Mouse (Mus musculus): ENCODE measurements around the gene Kif2c. TPM values are rescaled to one million over a fixed set of nuclear protein-coding genes. Genes with fewer than 3 reads are reported as not detected.

Gene Kif2c
- polyA plus RNA-seq, 1 experiment from 2014 or later = 12.9 TPM

DNA sequence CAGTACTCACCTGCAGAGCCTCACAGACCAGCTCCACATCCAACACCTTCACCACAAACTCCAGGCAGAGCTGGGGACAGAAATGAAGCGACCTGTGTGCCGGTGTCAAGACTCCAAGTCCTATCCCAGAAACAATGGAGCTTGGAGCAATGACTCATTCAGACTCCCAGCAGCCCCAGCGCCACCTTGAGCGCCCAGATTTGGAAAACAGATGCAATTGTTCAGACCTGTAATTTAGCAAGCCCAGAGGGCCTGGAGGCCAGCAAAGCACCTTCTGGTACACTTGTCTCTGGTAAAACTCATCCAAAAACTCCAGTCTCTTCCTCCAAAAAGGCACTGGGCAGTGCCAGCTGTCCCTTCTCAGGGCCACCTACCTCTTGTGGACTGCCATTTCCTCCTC is 60.2 kb downstream of the Kif2c start:
- 87% methylated on average over 4 of the region's 4 CpGs for WGBS
- no peak overlapping the region for H3K27ac ChIP-seq (replicated peaks)
- H3K36me3 ChIP-seq = no peaks in the 10 kb centered on the region
- H3K9me3 ChIP-seq = no peaks in the 10 kb centered on the region
- H3K4me2 ChIP-seq = no peak overlapping the region
- H3K4me1 ChIP-seq (replicated peaks) = peaks cover 32% of the 10 kb centered on the region
- H3K27me3 ChIP-seq = no peaks in the 10 kb centered on the region
- ATAC-seq (ENCODE audit: low FRiP score, low read depth) = no peak
- no peak overlapping the region for H3K9ac ChIP-seq
- no peak overlapping the region for H3K4me3 ChIP-seq

DNA sequence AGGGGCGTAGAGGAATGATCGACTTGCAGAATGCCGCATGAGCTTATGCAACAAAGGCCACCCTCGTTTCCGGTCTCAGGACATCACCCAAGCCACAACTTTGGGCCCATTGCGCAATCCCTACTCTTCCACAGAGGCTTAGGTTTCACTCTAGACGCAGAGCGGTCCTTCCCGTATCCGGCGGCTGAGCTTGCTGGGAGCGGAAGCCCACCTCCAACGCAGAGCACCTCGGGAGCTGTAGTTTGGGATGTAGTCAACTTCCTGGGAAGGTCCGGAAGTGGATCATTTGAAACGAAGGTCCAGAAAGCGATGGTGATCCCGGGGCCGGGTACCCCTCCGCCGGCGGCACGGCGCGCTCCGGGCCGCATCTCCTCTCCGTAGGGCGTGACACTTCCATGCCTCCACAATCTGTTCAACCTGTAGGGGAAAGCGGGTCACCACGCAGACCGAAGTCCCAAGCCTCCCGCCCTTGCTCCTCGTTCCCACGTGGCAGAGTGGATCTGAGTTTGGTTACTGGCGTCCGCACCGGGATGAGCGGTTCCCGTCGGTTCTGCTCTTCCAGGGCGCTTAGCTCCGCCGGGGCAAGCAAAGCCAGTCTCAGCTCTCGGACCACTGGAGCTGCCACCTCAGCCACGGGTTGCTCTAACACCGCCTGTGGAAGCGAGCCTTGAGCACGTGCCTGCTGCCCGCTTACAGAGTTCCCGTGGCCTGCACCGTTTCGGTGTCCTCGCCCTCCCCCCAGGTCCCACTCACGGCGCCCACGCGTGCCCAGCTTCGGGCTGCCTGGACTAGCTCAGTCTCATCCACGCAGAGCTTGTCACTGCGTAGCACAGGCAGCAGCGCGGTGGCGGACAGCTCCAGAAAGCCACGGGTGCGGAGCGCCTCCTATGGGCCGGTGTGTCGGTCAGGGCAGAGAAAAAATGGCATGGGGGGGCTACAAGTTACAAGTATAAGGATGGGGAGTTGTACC is 61.7 kb downstream of the Kif2c start:
- ATAC-seq (ENCODE audit: low FRiP score, low read depth) = peak; percentile 95
- Histone ChIP-seq H3K9me3 (no peaks in the 10 kb centered on the region), H3K4me1 (replicated peaks) (peaks cover 29% of the 10 kb centered on the region), H3K36me3 (no peaks in the 10 kb centered on the region), H3K4me3 (peak overlapping the region; percentile 82), H3K27me3 (no peaks in the 10 kb centered on the region), H3K9ac (peak overlapping the region; percentile 84), H3K4me2 (peak overlapping the region; percentile 100), H3K27ac (replicated peaks) (peak overlapping the region; percentile 93)
- WGBS = under 1% methylated on average over 69 of the region's 69 CpGs

- ATAC-seq (ENCODE audit: low FRiP score, low read depth) = no peak; the same call in 1 of the 2 replicates
These were observed 62.4 kb downstream of the Kif2c start for GRCm38 (mm10) chr4:117120052-117120444.

DNA sequence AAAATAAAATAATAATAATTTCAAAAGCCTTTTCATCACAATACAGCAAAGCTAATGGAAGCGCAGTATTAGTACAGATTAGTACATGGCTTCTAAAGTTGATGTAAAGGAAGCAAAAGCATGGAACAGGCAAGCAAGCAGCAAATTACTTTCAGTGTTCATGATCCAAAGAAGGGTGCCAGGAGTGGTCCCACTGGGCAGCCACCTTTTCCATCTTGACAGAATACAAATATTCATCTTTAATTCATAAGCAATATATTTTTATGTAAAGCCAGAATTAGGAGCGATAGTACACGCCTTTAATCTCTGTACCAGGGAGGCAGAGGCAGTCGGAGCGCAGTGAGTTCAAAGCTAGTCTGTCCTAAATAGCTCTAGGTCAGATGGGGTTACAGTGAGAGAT is 62.8 kb downstream of the Kif2c start:
- H3K9ac ChIP-seq = peak overlapping the region; percentile 84
- H3K4me2 ChIP-seq = peak overlapping the region; percentile 100
- peak overlapping the region; percentile 93 for H3K27ac ChIP-seq (replicated peaks)
- peaks cover 4% of the 10 kb centered on the region; the same call in 1 of the 2 replicates for H3K36me3 ChIP-seq
- no peaks in the 10 kb centered on the region for H3K27me3 ChIP-seq
- peak overlapping the region; percentile 82 for H3K4me3 ChIP-seq
- ATAC-seq (ENCODE audit: low FRiP score, low read depth) = no peak
- WGBS = 80% methylated on average over 5 of the region's 5 CpGs
- H3K4me1 ChIP-seq (replicated peaks) = peaks cover 18% of the 10 kb centered on the region
- no peaks in the 10 kb centered on the region for H3K9me3 ChIP-seq

More at GRCm38 (mm10) chr4:117120052-117120444, 62.4 kb downstream of the Kif2c start:
- Histone ChIP-seq H3K4me3 (peak overlapping the region; percentile 82), H3K4me1 (replicated peaks) (peaks cover 22% of the 10 kb centered on the region), H3K9me3 (no peaks in the 10 kb centered on the region), H3K27me3 (no peaks in the 10 kb centered on the region), H3K4me2 (peak overlapping the region; percentile 100), H3K27ac (replicated peaks) (peak overlapping the region; percentile 93), H3K36me3 (0 out of 2 replicates have a peak, but pooled peaks cover under 1% of the 10 kb centered on the region), H3K9ac (peak overlapping the region; percentile 84)
- 5% methylated on average over 10 of the region's 10 CpGs for WGBS

DNA sequence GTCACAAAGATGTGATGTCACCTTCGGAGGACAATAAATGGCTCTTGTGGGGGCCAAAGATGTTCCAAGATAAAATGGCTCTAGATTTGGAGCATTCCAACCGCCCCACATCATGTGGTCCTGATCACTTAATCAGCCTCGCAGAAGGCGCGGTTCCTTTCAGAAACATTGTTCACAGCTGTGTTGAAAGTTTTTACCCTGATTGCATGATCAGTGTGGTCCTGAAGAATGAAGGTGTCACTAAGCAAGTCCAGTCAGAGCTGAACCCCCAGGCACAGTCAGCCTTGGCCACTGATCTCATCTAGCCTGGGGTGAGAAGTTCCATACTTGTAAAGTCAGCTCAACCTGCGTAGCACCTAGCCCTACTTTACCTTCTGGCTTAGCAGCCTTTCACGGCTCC is 64.5 kb downstream of the Kif2c start:
- Histone ChIP-seq H3K4me3 (no peak overlapping the region), H3K27me3 (no peaks in the 10 kb centered on the region), H3K9ac (no peak overlapping the region), H3K4me1 (replicated peaks) (peaks cover 14% of the 10 kb centered on the region), H3K9me3 (no peaks in the 10 kb centered on the region), H3K27ac (replicated peaks) (no peak overlapping the region), H3K36me3 (peaks cover 11% of the 10 kb centered on the region; the same call in 1 of the 2 replicates), H3K4me2 (no peak overlapping the region)
- no peak for ATAC-seq (ENCODE audit: low FRiP score, low read depth)
- 96% methylated on average over 7 of the region's 7 CpGs for whole genome bisulfite sequencing

DNA sequence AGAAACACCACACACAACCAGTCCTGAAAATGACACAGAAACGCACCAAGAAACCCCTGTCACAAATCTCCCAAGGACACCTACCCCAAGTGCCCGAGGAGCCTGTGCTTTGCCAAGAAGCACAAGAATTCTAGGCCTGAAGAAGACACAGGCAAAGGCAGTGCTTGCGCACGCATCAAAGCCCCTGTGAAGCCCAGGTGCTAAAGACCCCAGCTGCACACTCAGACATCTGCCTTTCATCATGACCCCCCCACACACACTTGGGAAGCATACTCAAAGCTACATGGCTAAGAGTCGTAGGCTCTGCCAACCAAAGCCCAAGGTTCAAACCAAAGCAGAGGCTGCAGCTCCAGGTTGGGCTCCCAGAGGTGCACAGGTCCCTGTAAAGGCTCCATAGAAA is 66.8 kb downstream of the Kif2c start:
- Histone ChIP-seq H3K27ac (replicated peaks) (no peak overlapping the region), H3K9me3 (no peaks in the 10 kb centered on the region), H3K9ac (no peak overlapping the region), H3K4me2 (no peak overlapping the region), H3K36me3 (peaks cover 26% of the 10 kb centered on the region), H3K4me3 (no peak overlapping the region), H3K27me3 (no peaks in the 10 kb centered on the region), H3K4me1 (replicated peaks) (peaks cover 7% of the 10 kb centered on the region)
- WGBS = 87% methylated on average over 5 of the region's 5 CpGs
- no peak for ATAC-seq (ENCODE audit: low FRiP score, low read depth)

DNA sequence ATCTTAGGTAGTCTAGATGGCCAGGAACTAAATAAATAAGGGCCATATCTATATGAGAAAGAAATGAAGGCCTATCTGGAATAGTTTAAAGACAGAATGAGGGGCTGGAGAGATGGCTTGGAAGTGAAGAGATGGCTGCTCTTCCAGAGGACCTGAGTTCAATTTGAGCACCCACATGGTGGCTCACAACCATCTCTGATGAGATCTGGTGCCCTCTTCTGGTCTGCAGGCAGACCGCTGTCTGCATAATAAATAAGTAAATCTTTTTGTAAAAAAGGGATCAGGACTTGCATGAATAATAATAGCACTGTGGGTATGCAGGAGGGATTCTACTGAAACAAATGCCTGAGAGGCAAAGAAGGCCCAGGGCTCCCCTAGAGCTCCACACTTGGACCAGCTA is 69.2 kb downstream of the Kif2c start:
- no peak for ATAC-seq (ENCODE audit: low FRiP score, low read depth)
- Histone ChIP-seq H3K27me3 (no peaks in the 10 kb centered on the region), H3K27ac (replicated peaks) (no peak overlapping the region), H3K4me3 (no peak overlapping the region), H3K4me2 (no peak overlapping the region), H3K9ac (no peak overlapping the region), H3K4me1 (replicated peaks) (no peaks in the 10 kb centered on the region), H3K9me3 (no peaks in the 10 kb centered on the region), H3K36me3 (peaks cover 45% of the 10 kb centered on the region)
- 75% methylated on average over 1 of the region's 1 CpGs for WGBS

GRCm38 (mm10) chr4:117110985-117111384 is 71.5 kb downstream of the Kif2c start:
- Histone ChIP-seq H3K4me1 (replicated peaks) (no peaks in the 10 kb centered on the region), H3K27ac (replicated peaks) (no peak overlapping the region), H3K4me2 (no peak overlapping the region), H3K27me3 (no peaks in the 10 kb centered on the region), H3K9ac (no peak overlapping the region), H3K36me3 (peaks cover 46% of the 10 kb centered on the region), H3K9me3 (no peaks in the 10 kb centered on the region), H3K4me3 (no peak overlapping the region)
- no peak for ATAC-seq (ENCODE audit: low FRiP score, low read depth)
- WGBS = 90% methylated on average over 11 of the region's 11 CpGs

GRCm38 (mm10) chr4:117110249-117110648 is 72.2 kb downstream of the Kif2c start:
- no peaks in the 10 kb centered on the region for H3K27me3 ChIP-seq
- no peak for ATAC-seq (ENCODE audit: low FRiP score, low read depth)
- H3K9me3 ChIP-seq = no peaks in the 10 kb centered on the region
- H3K36me3 ChIP-seq = peaks cover 46% of the 10 kb centered on the region
- no peak overlapping the region for H3K27ac ChIP-seq (replicated peaks)
- H3K4me1 ChIP-seq (replicated peaks) = no peaks in the 10 kb centered on the region
- no peak overlapping the region for H3K4me2 ChIP-seq
- no peak overlapping the region for H3K4me3 ChIP-seq
- H3K9ac ChIP-seq = no peak overlapping the region
- WGBS = 93% methylated on average over 13 of the region's 13 CpGs

Small RNA genes within 50 kb of the gene (microRNA-seq; reads per million reads assigned to microRNA genes)
- gene Gm22398 = not detected

Other genes starting within 250 kb of the Kif2c start
- gene Urod, start 188.2 kb downstream of the Kif2c start, polyA plus RNA-seq (2015; fragmentation: Nextera tagmentation; extraction: Ambion mirVana) = 56.6 and 59.4 TPM in 2 replicates
- gene Hectd3, start 187.3 kb downstream of the Kif2c start, polyA plus RNA-seq (2015; fragmentation: Nextera tagmentation; extraction: Ambion mirVana) = 25.3 and 30.1 TPM in 2 replicates
- 43.8 and 46.8 TPM in 2 replicates for gene Eif2b3, start 163.2 kb downstream of the Kif2c start, polyA plus RNA-seq (2015; fragmentation: Nextera tagmentation; extraction: Ambion mirVana)
- 7.3 and 8.0 TPM in 2 replicates for gene Ptch2, start 86.6 kb downstream of the Kif2c start, polyA plus RNA-seq (2015; fragmentation: Nextera tagmentation; extraction: Ambion mirVana)
- gene Btbd19, start 56.9 kb downstream of the Kif2c start, polyA plus RNA-seq (2015; fragmentation: Nextera tagmentation; extraction: Ambion mirVana) = 4.7 and 5.1 TPM in 2 replicates
- 0.31 and 1.1 TPM in 2 replicates for gene Tctex1d4, start 55.8 kb downstream of the Kif2c start, polyA plus RNA-seq (2015; fragmentation: Nextera tagmentation; extraction: Ambion mirVana)
- gene Plk3, start 48.7 kb downstream of the Kif2c start, polyA plus RNA-seq (2015; fragmentation: Nextera tagmentation; extraction: Ambion mirVana) = 24.9 and 25.0 TPM in 2 replicates
- 468 and 502 TPM in 2 replicates for gene Rps8, start 26.4 kb downstream of the Kif2c start, polyA plus RNA-seq (2015; fragmentation: Nextera tagmentation; extraction: Ambion mirVana)
- gene Tmem53, start 69.3 kb upstream of the Kif2c start, polyA plus RNA-seq (2015; fragmentation: Nextera tagmentation; extraction: Ambion mirVana) = 9.1 and 9.6 TPM in 2 replicates
- gene Armh1, start 69.5 kb upstream of the Kif2c start, polyA plus RNA-seq (2015; fragmentation: Nextera tagmentation; extraction: Ambion mirVana) = 1.5 and 1.8 TPM in 2 replicates

Data from hindbrain, embryonic 15.5 days (tissue).